Mouse (Mus musculus): ENCODE results near the gene Sox4. TPM values are rescaled to one million over a fixed set of nuclear protein-coding genes. Genes with fewer than 3 reads are reported as not detected.

Gene Sox4
- polyA plus RNA-seq, 1 experiment, result 41.6 TPM

GRCm38 (mm10) chr13:28947740-28948441 lies 5.6 kb downstream of the Sox4 start:
- no peak for DNase-seq (ENCODE audit: extremely low spot score in 1 of 2, low spot score in 1 of 2)

GRCm38 (mm10) chr13:28946565-28947135 lies 6.9 kb downstream of the Sox4 start:
- DNase-seq (ENCODE audit: extremely low spot score in 1 of 2, low spot score in 1 of 2), result no peak

- no peak for DNase-seq (ENCODE audit: extremely low spot score in 1 of 2, low spot score in 1 of 2)
Measured at GRCm38 (mm10) chr13:28945681-28946080, 7.8 kb downstream of the Sox4 start.

- no peak for DNase-seq (ENCODE audit: extremely low spot score in 1 of 2, low spot score in 1 of 2)
Measured at GRCm38 (mm10) chr13:28942926-28943325, 10.6 kb downstream of the Sox4 start.

- peak in 1 of 2 experiments; percentile 31 for DNase-seq (ENCODE audit: extremely low spot score in 1 of 2, low spot score in 1 of 2)
Measured at GRCm38 (mm10) chr13:28941983-28942630, 11.4 kb downstream of the Sox4 start.

GRCm38 (mm10) chr13:28933375-28933774 lies 20.1 kb downstream of the Sox4 start:
- no peak for DNase-seq (ENCODE audit: extremely low spot score in 1 of 2, low spot score in 1 of 2)

- DNase-seq (ENCODE audit: extremely low spot score in 1 of 2, low spot score in 1 of 2), result no peak
Measured at GRCm38 (mm10) chr13:28931776-28932175, 21.7 kb downstream of the Sox4 start.

- DNase-seq (ENCODE audit: extremely low spot score in 1 of 2, low spot score in 1 of 2), result no peak
Measured at GRCm38 (mm10) chr13:28931266-28931665, 22.2 kb downstream of the Sox4 start.

GRCm38 (mm10) chr13:28930364-28930763 lies 23.1 kb downstream of the Sox4 start:
- no peak for DNase-seq (ENCODE audit: extremely low spot score in 1 of 2, low spot score in 1 of 2)

GRCm38 (mm10) chr13:28929936-28930335 lies 23.6 kb downstream of the Sox4 start:
- DNase-seq (ENCODE audit: extremely low spot score in 1 of 2, low spot score in 1 of 2), result no peak

GRCm38 (mm10) chr13:28923136-28923535 lies 30.4 kb downstream of the Sox4 start:
- DNase-seq (ENCODE audit: extremely low spot score in 1 of 2, low spot score in 1 of 2), result no peak

- no peak for DNase-seq (ENCODE audit: extremely low spot score in 1 of 2, low spot score in 1 of 2)
Measured at GRCm38 (mm10) chr13:28917379-28918250, 35.9 kb downstream of the Sox4 start.

- no peak for DNase-seq (ENCODE audit: extremely low spot score in 1 of 2, low spot score in 1 of 2)
Measured at GRCm38 (mm10) chr13:28913656-28914055, 39.9 kb downstream of the Sox4 start.

GRCm38 (mm10) chr13:28906981-28907380 lies 46.5 kb downstream of the Sox4 start:
- no peak for DNase-seq (ENCODE audit: extremely low spot score in 1 of 2, low spot score in 1 of 2)

Measured in frontal cortex, adult 2 months (tissue).